Mouse (Mus musculus) lung, postnatal 0 days (tissue): ENCODE measurements around the gene Nek2.

Experiments used
- CTCF ChIP-seq: IDR thresholded peaks from 2 replicates; pipeline ENCODE4 v1.5.1; 2016; ENCODE audit warnings: antibody characterized with exemption, mild to moderate bottlenecking
- EP300 ChIP-seq: IDR thresholded peaks from 2 replicates; pipeline ENCODE4 v1.6.1; 2016; ENCODE audit warnings: antibody characterized with exemption, mild to moderate bottlenecking, control low read depth

DNA sequence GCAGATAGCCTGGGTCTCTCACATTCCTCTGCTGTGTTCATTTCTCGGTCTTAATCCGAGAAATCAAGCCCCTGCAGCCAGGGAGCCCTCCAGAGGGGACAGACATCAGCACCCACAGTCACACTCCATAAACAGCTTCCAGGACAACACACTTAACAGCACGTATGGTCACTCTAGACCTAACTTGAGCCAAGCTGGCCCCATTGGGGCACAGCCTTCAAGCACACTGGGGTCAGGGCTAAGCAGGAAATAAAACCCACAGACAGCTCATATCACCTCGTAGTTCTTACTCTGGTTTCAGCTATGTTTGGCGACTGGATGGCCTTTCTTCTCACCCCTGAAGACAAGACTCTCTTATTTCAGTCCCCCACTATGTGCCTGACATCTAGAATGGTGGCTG lies 16.5 kb upstream of the Nek2 start:
- TF ChIP-seq CTCF (no peak), EP300 (no peak)
